Mouse (Mus musculus) neural tube, embryonic 15.5 days (tissue): ENCODE data around the gene Gm6588. TPM values are rescaled to one million over a fixed set of nuclear protein-coding genes. Genes with fewer than 3 reads are reported as not detected.
A peak's percentile ranks its signal among the peaks of the same experiment; 100 is the strongest.

Experiments
- ATAC-seq: fragments of 200-750 bp; cut with Nextera tagmentation; 2 replicates; pipeline ENCODE4 v1.8.0; 2017; ENCODE audit warnings: mild to moderate bottlenecking, moderate TSS enrichment, moderate library complexity; ENCODE audit not compliant: low FRiP score
- H3K27ac ChIP-seq: fragments of 300-500 bp; sonication (generic); replicated peaks from 2 replicates; pipeline ENCODE4 v1.5.1; 2015; ENCODE audit warnings: mild to moderate bottlenecking, inconsistent platforms
- H3K27me3 ChIP-seq: fragments of 300-500 bp; sonication (generic); replicated peaks from 2 replicates; pipeline ENCODE4 v1.6.1; 2015; ENCODE audit warnings: inconsistent platforms
- H3K36me3 ChIP-seq: fragments of 300-500 bp; sonication (generic); 2 replicates; pipeline ENCODE4 v1.6.1; 2015; ENCODE audit warnings: inconsistent platforms
- H3K4me1 ChIP-seq: fragments of 300-500 bp; sonication (generic); 2 replicates; pipeline ENCODE4 v1.6.1; 2015; ENCODE audit warnings: inconsistent platforms
- H3K4me2 ChIP-seq: fragments of 300-500 bp; sonication (generic); 2 replicates; pipeline ENCODE4 v1.6.1; 2015; ENCODE audit warnings: inconsistent platforms, mild to moderate bottlenecking, moderate library complexity
- H3K4me3 ChIP-seq: fragments of 300-500 bp; sonication (generic); replicated peaks from 2 replicates; pipeline ENCODE4 v1.5.1; 2015; ENCODE audit warnings: mild to moderate bottlenecking, inconsistent platforms
- H3K9ac ChIP-seq: fragments of 300-500 bp; sonication (generic); replicated peaks from 2 replicates; pipeline ENCODE4 v1.6.1; 2015; ENCODE audit warnings: mild to moderate bottlenecking, inconsistent platforms
- H3K9me3 ChIP-seq: fragments of 300-500 bp; sonication (generic); replicated peaks from 2 replicates; pipeline ENCODE4 v1.6.1; 2016; ENCODE audit warnings: inconsistent platforms
- WGBS: fragments of 180-500 bp; shearing (Covaris S2); methylation state at CpG from one replicate; pipeline ENCODE4 v1.1.7; 2015; ENCODE audit warnings: mixed read lengths; 5-methylcytosine and 5-hydroxymethylcytosine counted together
- polyA plus RNA-seq: library from polyadenylated mRNA; unstranded; fragments of >200 nt; fragmentation: Nextera tagmentation; extraction: Ambion mirVana; gene quantifications from 2 replicates; pipeline ENCODE4 v1.2.1, GENCODE M21; 2015

The Gm6588 gene
- polyA plus RNA-seq, 1 experiment from 2014 or later = 0.79 TPM

GRCm38 (mm10) chr5:112427283-112427682 lies 21.9 kb upstream of the Gm6588 start:
- Histone ChIP-seq H3K4me1 (peaks cover 3% of the 10 kb centered on the region), H3K4me3 (no peak overlapping the region), H3K27me3 (peaks cover 14% of the 10 kb centered on the region), H3K36me3 (peaks cover 13% of the 10 kb centered on the region; the same call in 1 of the 2 replicates), H3K4me2 (no peak overlapping the region), H3K9me3 (no peaks in the 10 kb centered on the region), H3K27ac (no peak overlapping the region), H3K9ac (no peak overlapping the region)
- no peak for ATAC-seq
- 41% methylated on average over 2 of the region's 2 CpGs for WGBS

GRCm38 (mm10) chr5:112428944-112429343 lies 20.3 kb upstream of the Gm6588 start:
- H3K9ac ChIP-seq = no peak overlapping the region
- H3K9me3 ChIP-seq = no peaks in the 10 kb centered on the region
- 0 out of 2 replicates have a peak, but pooled peaks have one; percentile 15 for ATAC-seq
- peaks cover 2% of the 10 kb centered on the region; the same call in 1 of the 2 replicates for H3K36me3 ChIP-seq
- H3K27me3 ChIP-seq = peaks cover 18% of the 10 kb centered on the region
- WGBS = 12% methylated on average over 19 of the region's 19 CpGs
- no peak overlapping the region for H3K27ac ChIP-seq
- H3K4me1 ChIP-seq = peaks cover 12% of the 10 kb centered on the region
- H3K4me3 ChIP-seq = no peak overlapping the region
- peak overlapping the region; percentile 45 for H3K4me2 ChIP-seq

- Histone ChIP-seq H3K27ac (no peak overlapping the region), H3K27me3 (peaks cover 10% of the 10 kb centered on the region), H3K4me2 (no peak overlapping the region), H3K4me3 (no peak overlapping the region), H3K4me1 (peaks cover 12% of the 10 kb centered on the region), H3K9me3 (no peaks in the 10 kb centered on the region), H3K36me3 (0 out of 2 replicates have a peak, but pooled peaks cover 3% of the 10 kb centered on the region), H3K9ac (no peak overlapping the region)
- 38% methylated on average over 14 of the region's 14 CpGs for WGBS
- no peak for ATAC-seq
Observed at GRCm38 (mm10) chr5:112431120-112431775, 18.0 kb upstream of the Gm6588 start.

- no peak for ATAC-seq
- Histone ChIP-seq H3K27ac (no peak overlapping the region), H3K4me2 (no peak overlapping the region), H3K27me3 (peaks cover 10% of the 10 kb centered on the region), H3K4me1 (peaks cover 12% of the 10 kb centered on the region), H3K9me3 (no peaks in the 10 kb centered on the region), H3K9ac (no peak overlapping the region), H3K36me3 (0 out of 2 replicates have a peak, but pooled peaks cover 3% of the 10 kb centered on the region), H3K4me3 (no peak overlapping the region)
- WGBS = 89% methylated on average over 5 of the region's 5 CpGs
Observed at GRCm38 (mm10) chr5:112432033-112432432, 17.2 kb upstream of the Gm6588 start.

GRCm38 (mm10) chr5:112433004-112433403 lies 16.2 kb upstream of the Gm6588 start:
- Histone ChIP-seq H3K9ac (no peak overlapping the region), H3K4me2 (0 out of 2 replicates have a peak overlapping the region, but pooled peaks have one; percentile 26), H3K4me3 (no peak overlapping the region), H3K27ac (no peak overlapping the region), H3K36me3 (0 out of 2 replicates have a peak, but pooled peaks cover 3% of the 10 kb centered on the region), H3K9me3 (no peaks in the 10 kb centered on the region), H3K27me3 (peaks cover 10% of the 10 kb centered on the region), H3K4me1 (peaks cover 12% of the 10 kb centered on the region)
- no peak; the same call in 1 of the 2 replicates for ATAC-seq
- 2% methylated on average over 8 of the region's 8 CpGs for WGBS

GRCm38 (mm10) chr5:112438535-112438934 lies 10.7 kb upstream of the Gm6588 start:
- Histone ChIP-seq H3K4me3 (no peak overlapping the region), H3K36me3 (peaks cover 9% of the 10 kb centered on the region; the same call in 1 of the 2 replicates), H3K9me3 (no peaks in the 10 kb centered on the region), H3K4me2 (no peak overlapping the region), H3K9ac (no peak overlapping the region), H3K27me3 (no peaks in the 10 kb centered on the region), H3K27ac (no peak overlapping the region), H3K4me1 (peaks cover under 1% of the 10 kb centered on the region)
- no peak for ATAC-seq
- 64% methylated on average over 10 of the region's 10 CpGs for WGBS

- no peak overlapping the region for H3K9ac ChIP-seq
- no peak for ATAC-seq
- peaks cover 16% of the 10 kb centered on the region for H3K36me3 ChIP-seq
- no peaks in the 10 kb centered on the region for H3K4me1 ChIP-seq
- WGBS = 80% methylated on average over 9 of the region's 9 CpGs
- no peak overlapping the region for H3K27ac ChIP-seq
- H3K4me2 ChIP-seq = no peak overlapping the region
- H3K27me3 ChIP-seq = peaks cover 8% of the 10 kb centered on the region; the same call in 1 of the 2 replicates
- H3K4me3 ChIP-seq = no peak overlapping the region
- no peaks in the 10 kb centered on the region for H3K9me3 ChIP-seq
Observed at GRCm38 (mm10) chr5:112453088-112453487, 3.9 kb downstream of the Gm6588 start.

GRCm38 (mm10) chr5:112454966-112455555 lies 5.8 kb downstream of the Gm6588 start:
- peaks cover 14% of the 10 kb centered on the region for H3K36me3 ChIP-seq
- H3K27me3 ChIP-seq = peaks cover 8% of the 10 kb centered on the region; the same call in 1 of the 2 replicates
- H3K27ac ChIP-seq = no peak overlapping the region
- 65% methylated on average over 12 of the region's 12 CpGs for WGBS
- no peak overlapping the region for H3K4me3 ChIP-seq
- H3K9ac ChIP-seq = no peak overlapping the region
- H3K4me1 ChIP-seq = no peaks in the 10 kb centered on the region
- no peak overlapping the region for H3K4me2 ChIP-seq
- no peaks in the 10 kb centered on the region for H3K9me3 ChIP-seq
- no peak for ATAC-seq

- ATAC-seq = no peak
- 0 out of 2 replicates have a peak, but pooled peaks cover 8% of the 10 kb centered on the region for H3K27me3 ChIP-seq
Observed at GRCm38 (mm10) chr5:112459903-112460302, 10.7 kb downstream of the Gm6588 start.

GRCm38 (mm10) chr5:112466331-112466730 lies 17.1 kb downstream of the Gm6588 start:
- Histone ChIP-seq H3K4me1 (peaks cover 18% of the 10 kb centered on the region), H3K36me3 (peaks cover 12% of the 10 kb centered on the region), H3K4me3 (no peak overlapping the region), H3K9ac (no peak overlapping the region), H3K27me3 (0 out of 2 replicates have a peak, but pooled peaks cover 6% of the 10 kb centered on the region), H3K9me3 (no peaks in the 10 kb centered on the region), H3K4me2 (no peak overlapping the region), H3K27ac (0 out of 2 replicates have a peak overlapping the region, but pooled peaks have one; percentile 41)
- ATAC-seq = no peak
- WGBS = 37% methylated on average over 6 of the region's 6 CpGs

More at GRCm38 (mm10) chr5:112459903-112460302, 10.7 kb downstream of the Gm6588 start:
- peaks cover 20% of the 10 kb centered on the region for H3K36me3 ChIP-seq
- WGBS = 43% methylated on average over 3 of the region's 3 CpGs
- H3K27ac ChIP-seq = no peak overlapping the region
- no peak overlapping the region for H3K4me2 ChIP-seq
- H3K9ac ChIP-seq = no peak overlapping the region
- no peaks in the 10 kb centered on the region for H3K4me1 ChIP-seq
- H3K9me3 ChIP-seq = no peaks in the 10 kb centered on the region
- H3K4me3 ChIP-seq = no peak overlapping the region

GRCm38 (mm10) chr5:112468986-112469581 lies 19.9 kb downstream of the Gm6588 start:
- no peak overlapping the region for H3K4me2 ChIP-seq
- ATAC-seq = no peak
- H3K27me3 ChIP-seq = 0 out of 2 replicates have a peak, but pooled peaks cover 6% of the 10 kb centered on the region
- H3K9me3 ChIP-seq = no peaks in the 10 kb centered on the region
- peaks cover 30% of the 10 kb centered on the region for H3K4me1 ChIP-seq
- H3K36me3 ChIP-seq = peaks cover 15% of the 10 kb centered on the region
- no peak overlapping the region for H3K9ac ChIP-seq
- H3K27ac ChIP-seq = no peak overlapping the region
- H3K4me3 ChIP-seq = no peak overlapping the region
- WGBS = 84% methylated on average over 4 of the region's 4 CpGs
